Mouse (Mus musculus) embryonic facial prominence, embryonic 11.5 days (tissue): ENCODE data around the gene AC109138.7. TPM values are rescaled to one million over a fixed set of nuclear protein-coding genes. Genes with fewer than 3 reads are reported as not detected.

Source experiments
- ATAC-seq: fragments of 200-750 bp; cut with Nextera tagmentation; replicated peaks from 2 replicates; pipeline ENCODE4 v1.8.0; 2017; ENCODE audit warnings: low read depth; ENCODE audit not compliant: insufficient number of reproducible peaks, low FRiP score, low TSS enrichment
- DNase-seq: peaks from one replicate; pipeline ENCODE4 v3.0.0-alpha.2; 2015; ENCODE audit warnings: low spot score
- H3K27ac ChIP-seq: fragments of 300-500 bp; sonication (generic); replicated peaks from 2 replicates; pipeline ENCODE4 v1.5.1; 2014; ENCODE audit warnings: mild to moderate bottlenecking, low read depth, low read length, control low read depth
- H3K27me3 ChIP-seq: fragments of 300-500 bp; sonication (generic); 2 replicates; pipeline ENCODE4 v1.6.1; 2014; ENCODE audit warnings: mild to moderate bottlenecking, low read length, moderate library complexity, mixed read lengths; ENCODE audit not compliant: control insufficient read depth, insufficient read depth
- H3K36me3 ChIP-seq: fragments of 300-500 bp; sonication (generic); replicated peaks from 2 replicates; pipeline ENCODE4 v1.6.1; 2014; ENCODE audit warnings: low read depth, mild to moderate bottlenecking, low read length, moderate library complexity, mixed read lengths; ENCODE audit not compliant: control insufficient read depth, insufficient read depth
- H3K4me1 ChIP-seq: fragments of 300-500 bp; sonication (generic); 2 replicates; pipeline ENCODE4 v1.6.1; 2014; ENCODE audit warnings: low read length, mixed read lengths; ENCODE audit not compliant: control insufficient read depth, insufficient read depth
- H3K4me2 ChIP-seq: fragments of 300-500 bp; sonication (generic); 2 replicates; pipeline ENCODE4 v1.6.1; 2014; ENCODE audit warnings: low read depth, mild to moderate bottlenecking, control low read depth, low read length, moderate library complexity
- H3K4me3 ChIP-seq: fragments of 300-500 bp; sonication (generic); 2 replicates; pipeline ENCODE4 v1.5.1; 2014; ENCODE audit warnings: low read depth, low read length, control low read depth
- H3K9ac ChIP-seq: fragments of 300-500 bp; sonication (generic); replicated peaks from 2 replicates; pipeline ENCODE4 v1.6.1; 2014; ENCODE audit warnings: mild to moderate bottlenecking, control low read depth, low read length
- H3K9me3 ChIP-seq: fragments of 300-500 bp; sonication (generic); replicated peaks from 2 replicates; pipeline ENCODE4 v1.6.1; 2016; ENCODE audit warnings: mild to moderate bottlenecking, low read length, inconsistent platforms, mixed read lengths; ENCODE audit not compliant: control insufficient read depth
- WGBS: fragments of 180-500 bp; shearing (Covaris S2); extraction: QIAGEN DNeasy Blood & Tissue Kit; methylation state at CpG from one replicate; pipeline ENCODE4 v1.1.7; 2014; 5-methylcytosine and 5-hydroxymethylcytosine counted together
- polyA plus RNA-seq: library from polyadenylated mRNA; unstranded; fragments of >200 nt; fragmentation: Nextera tagmentation; extraction: Ambion mirVana; gene quantifications from 2 replicates; pipeline ENCODE4 v1.2.1, GENCODE M21; 2014

Gene AC109138.7
- polyA plus RNA-seq, 1 experiment from 2014 or later = not detected

- Histone ChIP-seq H3K9ac (no peak overlapping the region), H3K36me3 (peaks cover 18% of the 10 kb centered on the region), H3K27ac (no peak overlapping the region), H3K4me3 (no peak overlapping the region), H3K4me1 (peaks cover 10% of the 10 kb centered on the region), H3K27me3 (no peaks in the 10 kb centered on the region), H3K4me2 (no peak overlapping the region), H3K9me3 (no peaks in the 10 kb centered on the region)
- no peak for DNase-seq
- WGBS = 91% methylated on average over 2 of the region's 2 CpGs
- ATAC-seq = no peak
Measured at GRCm38 (mm10) chr19:4196048-4196447, 18.1 kb upstream of the AC109138.7 start.

GRCm38 (mm10) chr19:4196548-4196947 lies 17.6 kb upstream of the AC109138.7 start:
- no peaks in the 10 kb centered on the region for H3K27me3 ChIP-seq
- H3K9ac ChIP-seq = no peak overlapping the region
- H3K9me3 ChIP-seq = no peaks in the 10 kb centered on the region
- H3K4me3 ChIP-seq = no peak overlapping the region
- no peak for ATAC-seq
- no peak overlapping the region for H3K4me2 ChIP-seq
- no peak overlapping the region for H3K27ac ChIP-seq
- 34% methylated on average over 5 of the region's 5 CpGs for WGBS
- peaks cover 10% of the 10 kb centered on the region for H3K4me1 ChIP-seq
- no peak for DNase-seq
- peaks cover 18% of the 10 kb centered on the region for H3K36me3 ChIP-seq

- H3K9ac ChIP-seq = no peak overlapping the region
- no peaks in the 10 kb centered on the region for H3K9me3 ChIP-seq
- no peak overlapping the region for H3K4me3 ChIP-seq
- H3K4me1 ChIP-seq = peaks cover 10% of the 10 kb centered on the region
- H3K36me3 ChIP-seq = peaks cover 18% of the 10 kb centered on the region
- H3K27me3 ChIP-seq = no peaks in the 10 kb centered on the region
- no peak overlapping the region for H3K4me2 ChIP-seq
- ATAC-seq = no peak
- WGBS = 69% methylated on average over 3 of the region's 3 CpGs
- H3K27ac ChIP-seq = no peak overlapping the region
- no peak for DNase-seq
Measured at GRCm38 (mm10) chr19:4197180-4197579, 17.0 kb upstream of the AC109138.7 start.

GRCm38 (mm10) chr19:4201291-4201909 lies 12.8 kb upstream of the AC109138.7 start, which contains the start of gene Rad9a:
Gene Rad9a, minus strand, starts transcription at chr19:4201662.
- Histone ChIP-seq H3K36me3 (no peaks in the 10 kb centered on the region; the same call in none of the 2 replicates), H3K9me3 (no peaks in the 10 kb centered on the region), H3K4me3 (peak within 1 kb of the TSS; percentile 62), H3K9ac (peak within 1 kb of the TSS; percentile 79), H3K27me3 (no peaks in the 10 kb centered on the region), H3K4me1 (peaks cover 6% of the 10 kb centered on the region; the same call in 1 of the 2 replicates), H3K4me2 (peak within 1 kb of the TSS; percentile 92), H3K27ac (peak within 1 kb of the TSS; percentile 42)
- under 1% methylated on average over 34 of the region's 34 CpGs for WGBS
- ATAC-seq (peak; percentile 69), DNase-seq (peak; percentile 100)

GRCm38 (mm10) chr19:4202149-4202548 lies 12.0 kb upstream of the AC109138.7 start:
- H3K4me3 ChIP-seq = peak overlapping the region; percentile 62
- no peaks in the 10 kb centered on the region for H3K27me3 ChIP-seq
- DNase-seq (no peak), ATAC-seq (no peak)
- peak overlapping the region; percentile 66 for H3K9ac ChIP-seq
- H3K9me3 ChIP-seq = no peaks in the 10 kb centered on the region
- H3K36me3 ChIP-seq = no peaks in the 10 kb centered on the region; the same call in 1 of the 2 replicates
- 35% methylated on average over 7 of the region's 7 CpGs for WGBS
- H3K4me2 ChIP-seq = peak overlapping the region; percentile 92
- H3K4me1 ChIP-seq = peaks cover 3% of the 10 kb centered on the region; the same call in 1 of the 2 replicates
- H3K27ac ChIP-seq = no peak overlapping the region

DNA sequence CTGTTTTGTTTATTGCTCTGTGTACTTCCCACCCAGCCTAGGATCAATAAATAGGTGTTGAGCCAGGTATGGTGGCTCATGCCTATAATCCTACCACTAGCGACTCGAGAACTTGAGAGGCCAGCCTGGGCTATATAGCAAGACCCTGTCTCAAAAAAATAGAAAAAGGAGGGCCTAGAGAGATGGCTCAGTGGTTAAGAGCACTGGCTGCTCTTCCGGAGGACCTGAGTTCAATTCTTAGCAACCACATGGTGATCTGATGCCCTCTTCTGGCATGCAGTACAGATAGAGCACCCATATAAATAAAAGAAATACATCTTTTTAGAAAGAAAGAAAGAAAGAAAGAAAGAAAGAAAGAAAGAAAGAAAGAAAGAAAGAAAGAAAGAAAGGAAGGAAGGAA lies 11.0 kb upstream of the AC109138.7 start:
- H3K27ac ChIP-seq = no peak overlapping the region
- no peaks in the 10 kb centered on the region for H3K27me3 ChIP-seq
- no peak overlapping the region for H3K9ac ChIP-seq
- H3K4me3 ChIP-seq = no peak overlapping the region
- H3K36me3 ChIP-seq = no peaks in the 10 kb centered on the region; the same call in 1 of the 2 replicates
- H3K4me2 ChIP-seq = no peak overlapping the region
- H3K4me1 ChIP-seq = peaks cover 3% of the 10 kb centered on the region; the same call in 1 of the 2 replicates
- DNase-seq = no peak
- no peaks in the 10 kb centered on the region for H3K9me3 ChIP-seq
- ATAC-seq = no peak
- WGBS = 56% methylated on average over 3 of the region's 3 CpGs

DNA sequence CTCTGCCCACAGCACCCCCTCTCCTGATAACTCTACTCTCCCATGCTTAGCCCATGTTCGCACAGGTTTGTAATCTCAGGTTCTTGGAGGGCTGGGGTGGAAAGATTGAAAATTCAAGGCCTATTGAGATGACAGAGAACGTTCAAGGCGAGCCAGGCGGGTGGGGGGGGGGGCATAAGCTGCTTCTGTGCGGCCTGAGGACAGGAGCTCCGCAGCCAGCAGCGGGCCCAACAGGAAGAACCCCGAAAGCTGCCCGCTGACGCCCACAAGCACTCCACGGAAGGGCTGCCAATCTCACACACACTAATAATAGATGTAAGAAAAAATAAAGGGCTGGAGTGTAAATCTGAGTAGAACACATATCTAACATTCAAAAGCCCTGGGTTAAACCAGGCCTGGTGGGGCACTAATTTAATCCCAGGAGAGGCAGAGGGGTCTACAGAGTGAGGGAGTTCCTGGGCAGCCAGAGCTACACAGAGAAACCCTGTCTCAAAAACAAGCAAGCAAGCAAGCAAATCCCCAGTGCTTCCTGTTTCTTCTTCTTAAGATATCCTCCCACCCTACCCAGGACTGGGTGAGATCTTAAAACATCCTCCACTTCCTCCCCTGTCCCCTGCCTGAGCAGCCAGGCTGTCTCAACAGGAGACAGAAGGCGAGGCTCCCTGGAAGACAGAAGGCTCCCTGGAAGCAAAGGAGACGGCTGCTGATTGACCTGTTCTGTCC lies 10.4 kb upstream of the AC109138.7 start:
- H3K36me3 ChIP-seq = no peaks in the 10 kb centered on the region; the same call in 1 of the 2 replicates
- no peak overlapping the region; the same call in 1 of the 2 replicates for H3K9ac ChIP-seq
- H3K4me1 ChIP-seq = peaks cover 3% of the 10 kb centered on the region; the same call in 1 of the 2 replicates
- WGBS = 63% methylated on average over 13 of the region's 13 CpGs
- no peak overlapping the region for H3K4me3 ChIP-seq
- no peak overlapping the region for H3K4me2 ChIP-seq
- no peak overlapping the region for H3K27ac ChIP-seq
- ATAC-seq (no peak), DNase-seq (no peak)
- no peaks in the 10 kb centered on the region for H3K9me3 ChIP-seq
- no peaks in the 10 kb centered on the region for H3K27me3 ChIP-seq

DNA sequence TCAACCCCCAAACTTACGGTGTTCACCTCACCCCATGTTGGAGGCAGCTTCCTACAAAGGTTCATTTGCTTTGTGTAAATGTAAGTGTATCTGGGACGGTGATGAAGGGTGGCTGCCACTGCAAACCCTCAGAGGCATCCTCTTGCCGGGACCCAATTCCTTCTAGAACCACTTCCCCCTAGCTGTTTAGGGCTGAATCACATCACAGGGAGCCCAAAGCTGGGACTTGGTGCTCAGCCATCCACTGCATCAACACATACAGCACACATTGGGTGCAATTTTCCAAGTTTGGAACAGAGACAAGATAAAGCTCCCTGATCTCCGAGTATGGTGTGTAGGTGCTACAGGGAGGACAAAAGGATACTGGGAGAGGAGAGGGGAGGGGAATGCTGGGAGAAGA lies 9.3 kb upstream of the AC109138.7 start:
- 60% methylated on average over 4 of the region's 4 CpGs for WGBS
- no peak for ATAC-seq

More for the DNA sequence above, 9.3 kb upstream of the AC109138.7 start:
- Histone ChIP-seq H3K36me3 (no peaks in the 10 kb centered on the region; the same call in 1 of the 2 replicates), H3K27ac (no peak overlapping the region), H3K4me3 (no peak overlapping the region), H3K9me3 (no peaks in the 10 kb centered on the region), H3K9ac (no peak overlapping the region), H3K27me3 (no peaks in the 10 kb centered on the region), H3K4me1 (peaks cover 3% of the 10 kb centered on the region; the same call in 1 of the 2 replicates), H3K4me2 (no peak overlapping the region)
- no peak for DNase-seq
